Mouse (Mus musculus) limb, embryonic 11.5 days (tissue): ENCODE results near the gene Klk6. TPM values are rescaled to one million over a fixed set of nuclear protein-coding genes. Genes with fewer than 3 reads are reported as not detected.
A peak's percentile ranks its signal among the peaks of the same experiment; 100 is the strongest.

Source experiments
- ATAC-seq: fragments of 200-750 bp; cut with Nextera tagmentation; 2 replicates; pipeline ENCODE4 v1.8.0; 2017; ENCODE audit warnings: low read depth; ENCODE audit not compliant: insufficient number of reproducible peaks, low FRiP score, low TSS enrichment
- DNase-seq: peaks from one replicate; pipeline ENCODE4 v3.0.0-alpha.2; 2015; ENCODE audit warnings: low spot score
- H3K27ac ChIP-seq: fragments of 300-500 bp; sonication (generic); replicated peaks from 2 replicates; pipeline ENCODE4 v1.5.1; 2014; ENCODE audit warnings: low read depth, mild to moderate bottlenecking, low read length
- H3K27me3 ChIP-seq: fragments of 300-500 bp; sonication (generic); 2 replicates; pipeline ENCODE4 v1.6.1; 2014; ENCODE audit warnings: mild to moderate bottlenecking, low read length, mixed read lengths; ENCODE audit not compliant: control insufficient read depth, insufficient read depth
- H3K36me3 ChIP-seq: fragments of 300-500 bp; sonication (generic); 2 replicates; pipeline ENCODE4 v1.6.1; 2014; ENCODE audit warnings: mild to moderate bottlenecking, low read length, moderate library complexity, mixed read lengths; ENCODE audit not compliant: control insufficient read depth, insufficient read depth
- H3K4me1 ChIP-seq: fragments of 300-500 bp; sonication (generic); 2 replicates; pipeline ENCODE4 v1.6.1; 2014; ENCODE audit warnings: low read length, mixed read lengths; ENCODE audit not compliant: control insufficient read depth, insufficient read depth
- H3K4me2 ChIP-seq: fragments of 300-500 bp; sonication (generic); 2 replicates; pipeline ENCODE4 v1.6.1; 2014; ENCODE audit warnings: low read depth, mild to moderate bottlenecking, moderate library complexity; ENCODE audit not compliant: severe bottlenecking
- H3K4me3 ChIP-seq: fragments of 300-500 bp; sonication (generic); 2 replicates; pipeline ENCODE4 v1.5.1; 2014; ENCODE audit warnings: low read depth, low read length
- H3K9ac ChIP-seq: fragments of 300-500 bp; sonication (generic); 2 replicates; pipeline ENCODE4 v1.6.1; 2014; ENCODE audit warnings: mild to moderate bottlenecking, low read length
- H3K9me3 ChIP-seq: fragments of 300-500 bp; sonication (generic); 2 replicates; pipeline ENCODE4 v1.6.1; 2016; ENCODE audit warnings: low read length; ENCODE audit not compliant: control insufficient read depth
- WGBS: fragments of 180-500 bp; shearing (Covaris S2); extraction: QIAGEN DNeasy Blood & Tissue Kit; methylation state at CpG from one replicate; pipeline ENCODE4 v1.1.7; 2014; 5-methylcytosine and 5-hydroxymethylcytosine counted together
- polyA plus RNA-seq: library from polyadenylated mRNA; unstranded; fragments of >200 nt; fragmentation: Nextera tagmentation; extraction: Ambion mirVana; gene quantifications from 2 replicates; pipeline ENCODE4 v1.2.1, GENCODE M21; 2014

The Klk6 gene
- polyA plus RNA-seq, 1 experiment from 2014 or later = 0.24 TPM

DNA sequence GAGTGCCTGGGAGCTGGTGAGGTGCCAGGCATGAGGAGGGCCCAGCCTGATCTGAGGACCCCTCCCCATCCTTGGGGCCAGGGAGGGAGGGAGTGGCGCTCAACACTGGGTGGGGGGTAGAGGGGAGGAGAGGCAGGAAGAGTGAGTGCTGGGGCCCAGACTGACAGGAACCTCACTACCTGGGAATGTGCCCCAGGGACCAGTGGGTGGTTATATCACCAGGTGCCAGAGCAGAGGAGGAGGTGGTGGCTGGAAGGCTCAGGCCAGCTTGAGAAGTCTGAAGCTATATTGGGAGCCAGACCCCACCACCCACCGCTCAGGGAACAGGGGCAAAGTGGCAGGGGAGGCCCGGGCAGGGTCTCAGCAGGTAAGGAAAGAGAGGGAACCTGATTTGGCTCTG is 17.4 kb downstream of the Klk6 start, which contains the start of gene Klk5:
Klk5 (plus strand) TSS at position 271 of the 400 bp plus-strand sequence.
- H3K9me3 ChIP-seq = no peaks in the 10 kb centered on the region
- no peak within 1 kb of the TSS for H3K4me2 ChIP-seq
- H3K4me3 ChIP-seq = no peak within 1 kb of the TSS
- ATAC-seq (no peak), DNase-seq (no peak)
- H3K27ac ChIP-seq = no peak within 1 kb of the TSS
- no peaks in the 10 kb centered on the region for H3K27me3 ChIP-seq
- no peak within 1 kb of the TSS for H3K9ac ChIP-seq
- WGBS = 64% methylated on average over 2 of the region's 3 CpGs
- no peaks in the 10 kb centered on the region for H3K4me1 ChIP-seq
- no peaks in the 10 kb centered on the region for H3K36me3 ChIP-seq

DNA sequence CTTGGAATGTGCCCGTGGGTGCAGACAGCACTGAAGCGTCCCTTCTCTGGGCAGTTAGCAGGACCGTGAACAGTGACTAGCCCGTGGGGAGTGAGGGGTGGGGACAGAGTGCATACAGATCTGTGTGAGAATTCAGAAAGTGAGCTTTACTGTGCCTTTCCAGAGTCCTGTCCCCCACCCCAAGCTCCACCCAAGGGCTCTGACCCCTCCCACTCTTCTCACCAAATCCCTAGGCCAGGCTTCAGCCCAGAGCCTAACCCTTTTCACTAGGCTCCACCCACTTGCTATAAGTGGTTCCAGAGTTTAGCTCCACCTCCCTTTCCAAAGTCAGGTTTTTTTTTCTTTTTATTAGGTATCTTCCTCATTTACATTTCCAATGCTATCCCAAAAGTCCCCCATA is 19.5 kb downstream of the Klk6 start:
- H3K27ac ChIP-seq = no peak overlapping the region
- no peaks in the 10 kb centered on the region for H3K4me1 ChIP-seq
- DNase-seq (no peak), ATAC-seq (no peak)
- no peak overlapping the region for H3K9ac ChIP-seq
- H3K4me2 ChIP-seq = no peak overlapping the region
- no peaks in the 10 kb centered on the region for H3K36me3 ChIP-seq
- no peaks in the 10 kb centered on the region for H3K27me3 ChIP-seq
- H3K4me3 ChIP-seq = no peak overlapping the region
- H3K9me3 ChIP-seq = no peaks in the 10 kb centered on the region
- WGBS = 83% methylated on average over 4 of the region's 4 CpGs

DNA sequence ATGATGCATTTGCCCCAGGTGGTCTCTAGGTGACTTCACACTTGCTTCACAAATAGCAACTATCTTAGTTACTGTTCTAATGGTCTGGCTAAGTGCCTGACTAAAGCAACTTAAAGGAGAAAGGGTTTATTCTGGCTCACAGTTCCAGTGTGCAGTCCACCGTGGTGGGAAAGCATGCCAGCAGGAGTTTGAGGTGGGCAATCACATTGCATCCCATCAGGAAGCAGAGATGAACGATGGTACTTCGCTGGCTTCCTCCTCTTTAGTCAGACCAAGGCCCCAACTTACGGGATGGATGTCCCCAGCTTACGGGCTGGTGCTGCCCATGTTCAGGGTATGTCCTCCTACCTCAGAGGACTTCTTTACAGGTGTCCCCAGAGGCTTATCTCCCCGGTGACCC is 27.3 kb downstream of the Klk6 start:
- no peak for DNase-seq

DNA sequence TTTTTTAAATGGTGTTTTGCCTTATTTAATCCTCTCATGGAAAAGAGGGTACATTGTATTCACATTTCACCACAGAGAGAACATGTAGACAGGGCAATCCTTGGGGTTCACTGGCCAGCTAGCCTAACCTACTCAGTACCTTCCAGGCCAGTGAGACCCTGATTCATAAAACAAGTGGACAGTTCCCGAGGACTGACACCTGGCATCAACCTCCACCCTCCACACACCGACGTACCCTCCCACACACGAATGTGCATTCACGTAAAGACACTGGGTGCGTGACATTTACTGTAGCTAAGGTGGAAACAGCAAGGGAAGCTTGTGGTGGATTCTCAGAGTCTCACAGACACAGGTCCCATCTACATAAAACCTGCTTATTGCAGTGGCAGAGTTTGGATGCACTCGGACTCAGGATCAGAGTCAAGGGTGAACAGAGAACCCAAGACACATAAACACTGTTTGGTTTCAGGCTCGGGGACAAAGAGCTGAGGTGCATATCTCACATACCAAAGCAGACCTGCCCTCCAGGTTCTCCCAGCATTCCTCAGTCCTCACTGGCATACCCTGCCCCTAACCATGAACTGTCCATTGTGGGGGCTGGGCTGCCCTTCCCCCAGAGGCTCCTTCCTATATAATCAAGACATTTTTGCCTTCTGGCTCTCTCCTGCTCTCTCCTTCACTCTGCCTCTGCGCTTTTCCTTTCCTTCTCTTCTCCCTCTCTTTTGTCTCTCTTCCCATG is 30.5 kb downstream of the Klk6 start:
- no peak overlapping the region for H3K9ac ChIP-seq
- 84% methylated on average over 9 of the region's 9 CpGs for WGBS
- ATAC-seq = no peak

More for the DNA sequence above, 27.3 kb downstream of the Klk6 start:
- Histone ChIP-seq H3K9ac (no peak overlapping the region), H3K27me3 (no peaks in the 10 kb centered on the region), H3K4me3 (no peak overlapping the region), H3K4me1 (no peaks in the 10 kb centered on the region), H3K36me3 (no peaks in the 10 kb centered on the region), H3K27ac (no peak overlapping the region), H3K4me2 (no peak overlapping the region), H3K9me3 (no peaks in the 10 kb centered on the region)
- ATAC-seq = no peak
- 91% methylated on average over 6 of the region's 6 CpGs for WGBS

DNA sequence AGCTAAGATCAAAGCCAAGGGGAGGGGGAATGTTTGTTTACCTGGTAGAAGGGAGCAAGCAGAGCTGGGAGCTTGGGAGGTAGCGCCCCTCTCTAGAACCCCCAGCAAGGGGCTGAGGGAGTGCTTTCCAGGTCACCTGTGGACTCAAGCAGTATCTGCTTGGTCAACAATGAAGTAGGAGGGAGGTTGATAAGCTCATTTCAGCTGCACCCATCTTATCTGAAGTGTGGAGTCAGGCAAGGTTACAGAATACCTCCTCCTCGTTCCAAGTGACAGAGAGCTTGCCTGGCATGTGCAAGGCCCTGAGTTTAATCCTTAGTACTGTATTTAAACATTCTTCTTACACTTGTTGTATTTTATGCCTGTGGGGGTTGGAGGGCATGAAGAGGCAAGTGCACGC is 31.4 kb downstream of the Klk6 start:
- no peak for DNase-seq
- no peaks in the 10 kb centered on the region for H3K9me3 ChIP-seq
- WGBS = 81% methylated on average over 3 of the region's 3 CpGs

More for the DNA sequence above, 30.5 kb downstream of the Klk6 start:
- no peak overlapping the region for H3K4me3 ChIP-seq
- H3K4me2 ChIP-seq = no peak overlapping the region
- no peaks in the 10 kb centered on the region for H3K4me1 ChIP-seq
- H3K27me3 ChIP-seq = no peaks in the 10 kb centered on the region
- DNase-seq = no peak
- no peak overlapping the region for H3K27ac ChIP-seq
- H3K9me3 ChIP-seq = no peaks in the 10 kb centered on the region
- H3K36me3 ChIP-seq = no peaks in the 10 kb centered on the region

DNA sequence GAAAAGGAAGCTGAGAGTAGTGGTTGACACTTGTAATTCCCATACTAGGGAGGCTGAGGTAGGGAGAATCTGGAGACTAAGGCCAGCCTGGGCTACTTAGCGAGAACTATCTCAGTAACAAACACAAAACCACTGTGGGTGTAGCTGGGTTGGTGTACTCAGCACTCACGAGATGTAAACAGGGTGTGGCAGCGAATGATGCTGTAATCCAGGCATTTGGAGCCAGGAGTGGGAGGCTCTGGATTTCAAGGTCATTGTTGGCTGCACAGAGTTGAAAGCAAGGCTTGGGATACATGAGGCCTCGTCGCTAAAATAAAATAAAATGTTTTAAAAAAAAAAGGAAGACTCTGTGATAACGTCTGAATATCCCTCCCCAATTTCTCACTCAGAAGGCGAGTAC is 32.0 kb downstream of the Klk6 start:
- H3K4me2 ChIP-seq = no peak overlapping the region
- H3K4me3 ChIP-seq = no peak overlapping the region
- ATAC-seq (no peak), DNase-seq (no peak)
- no peaks in the 10 kb centered on the region for H3K4me1 ChIP-seq
- WGBS = 81% methylated on average over 7 of the region's 7 CpGs
- no peaks in the 10 kb centered on the region for H3K9me3 ChIP-seq
- no peaks in the 10 kb centered on the region for H3K36me3 ChIP-seq
- H3K27ac ChIP-seq = no peak overlapping the region
- H3K27me3 ChIP-seq = no peaks in the 10 kb centered on the region
- H3K9ac ChIP-seq = no peak overlapping the region

More for the DNA sequence above, 31.4 kb downstream of the Klk6 start:
- no peak overlapping the region for H3K4me2 ChIP-seq
- no peaks in the 10 kb centered on the region for H3K4me1 ChIP-seq
- no peaks in the 10 kb centered on the region for H3K36me3 ChIP-seq
- no peak overlapping the region for H3K4me3 ChIP-seq
- no peaks in the 10 kb centered on the region for H3K27me3 ChIP-seq
- no peak for ATAC-seq
- no peak overlapping the region for H3K27ac ChIP-seq
- no peak overlapping the region for H3K9ac ChIP-seq

DNA sequence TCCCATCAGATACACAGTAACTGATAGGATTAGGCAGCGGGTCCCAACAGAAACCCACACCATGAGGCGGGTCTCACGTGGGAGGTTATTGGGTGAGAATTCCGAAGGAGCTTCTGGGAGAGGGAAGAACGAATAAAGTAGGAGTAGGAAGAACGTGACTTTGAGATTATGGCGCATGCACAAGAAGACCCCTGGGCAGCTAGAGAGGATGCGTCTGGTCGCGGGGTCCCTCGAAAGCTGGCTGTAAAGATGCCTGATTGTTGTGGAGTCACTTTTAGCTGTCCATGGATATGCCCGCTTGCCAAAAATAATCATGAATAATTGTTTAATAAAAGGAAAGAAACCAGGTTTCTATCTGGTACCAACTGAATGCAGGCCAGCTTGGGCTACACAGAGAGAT is 33.2 kb downstream of the Klk6 start:
- 90% methylated on average over 12 of the region's 12 CpGs for WGBS
- Histone ChIP-seq H3K4me1 (no peaks in the 10 kb centered on the region), H3K27ac (no peak overlapping the region), H3K9me3 (no peaks in the 10 kb centered on the region), H3K4me2 (no peak overlapping the region), H3K4me3 (no peak overlapping the region), H3K27me3 (no peaks in the 10 kb centered on the region), H3K36me3 (no peaks in the 10 kb centered on the region), H3K9ac (no peak overlapping the region)
- DNase-seq (no peak), ATAC-seq (no peak)

DNA sequence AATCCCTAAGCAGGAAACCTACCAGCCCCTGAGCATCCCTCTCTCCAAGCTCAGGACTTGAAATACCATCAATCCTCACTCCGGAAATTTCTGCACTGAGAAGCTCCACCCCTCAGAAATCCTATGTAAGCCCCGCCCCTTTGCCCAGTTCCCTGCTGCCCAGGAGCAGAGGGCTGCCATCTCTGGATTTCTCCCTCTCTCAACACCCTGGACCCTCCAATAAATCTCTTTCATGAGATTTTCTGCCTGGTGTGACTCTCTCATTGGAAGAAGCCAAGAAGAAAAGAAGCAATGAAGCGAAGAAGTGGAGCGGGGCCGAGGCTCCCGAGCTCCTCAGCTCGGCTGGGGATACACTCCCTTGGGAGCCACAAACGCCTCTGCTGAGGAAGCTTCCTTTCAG is 36.1 kb downstream of the Klk6 start:
- no peaks in the 10 kb centered on the region for H3K36me3 ChIP-seq
- H3K4me3 ChIP-seq = no peak overlapping the region
- no peaks in the 10 kb centered on the region for H3K4me1 ChIP-seq
- ATAC-seq = no peak
- H3K27me3 ChIP-seq = no peaks in the 10 kb centered on the region
- DNase-seq = no peak
- H3K9me3 ChIP-seq = no peaks in the 10 kb centered on the region
- H3K27ac ChIP-seq = no peak overlapping the region
- WGBS = 83% methylated on average over 8 of the region's 8 CpGs
- no peak overlapping the region for H3K9ac ChIP-seq
- H3K4me2 ChIP-seq = no peak overlapping the region

DNA sequence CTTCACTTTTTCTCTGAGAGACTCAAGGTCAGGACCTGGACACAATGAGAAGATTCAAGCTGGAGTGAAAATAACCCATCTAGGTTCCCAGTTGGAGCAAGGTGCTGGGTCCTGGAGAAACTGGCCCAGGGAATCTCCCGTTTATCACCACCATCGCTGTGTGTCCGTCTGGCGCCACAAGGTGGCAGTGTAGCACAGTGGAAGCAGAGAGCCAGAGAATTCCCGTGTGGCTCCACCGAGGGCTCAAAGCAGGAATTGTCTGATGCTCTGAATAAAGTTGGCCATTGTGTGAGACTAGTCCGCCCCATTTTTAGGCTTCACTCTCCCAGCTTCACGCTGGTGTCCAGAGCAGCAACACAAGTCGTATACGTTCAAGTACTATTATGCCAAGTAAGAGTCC is 48.9 kb downstream of the Klk6 start:
- Histone ChIP-seq H3K36me3 (no peaks in the 10 kb centered on the region), H3K27ac (no peak overlapping the region), H3K4me3 (no peak overlapping the region), H3K9me3 (no peaks in the 10 kb centered on the region), H3K4me2 (no peak overlapping the region), H3K27me3 (no peaks in the 10 kb centered on the region), H3K4me1 (peaks cover 4% of the 10 kb centered on the region; the same call in 1 of the 2 replicates), H3K9ac (no peak overlapping the region)
- 7% methylated on average over 10 of the region's 10 CpGs for whole genome bisulfite sequencing
- DNase-seq (peak; percentile 90), ATAC-seq (no peak; the same call in 1 of the 2 replicates)
